Mouse (Mus musculus): ENCODE measurements around the gene Dusp9. TPM values are rescaled to one million over a fixed set of nuclear protein-coding genes. Genes with fewer than 3 reads are reported as not detected.

Gene Dusp9
- total and polyA plus RNA-seq, 3 experiments: 4.7 to 5.2 TPM; not detected in 1

Other genes starting within 250 kb of the Dusp9 start
- 0.04 TPM in 1 of 2 replicates, not detected in the other for gene Gm18336, start 240.7 kb upstream of the Dusp9 start, total RNA-seq (2012; rRNA removed)
- not detected for gene Gm18336, start 240.7 kb upstream of the Dusp9 start, polyA plus RNA-seq (2012; ENCODE audit: insufficient read depth in 1 of 2, insufficient read length in 2 of 2, low read depth in 1 of 2, low replicate concordance in 2 of 2, missing spikeins in 1 of 2)
- gene Zfp92, start 228.3 kb upstream of the Dusp9 start, total RNA-seq (2012; rRNA removed): not detected in 2 replicates
- not detected for gene Zfp92, start 228.3 kb upstream of the Dusp9 start, polyA plus RNA-seq (2012; ENCODE audit: insufficient read depth in 1 of 2, insufficient read length in 2 of 2, low read depth in 1 of 2, low replicate concordance in 2 of 2, missing spikeins in 1 of 2)
- not detected in 2 replicates for gene Trex2, start 204.1 kb upstream of the Dusp9 start, total RNA-seq (2012; rRNA removed)
- gene Trex2, start 204.1 kb upstream of the Dusp9 start, polyA plus RNA-seq (2012; ENCODE audit: insufficient read depth in 1 of 2, insufficient read length in 2 of 2, low read depth in 1 of 2, low replicate concordance in 2 of 2, missing spikeins in 1 of 2): not detected
- gene Haus7, start 180.4 kb upstream of the Dusp9 start, total RNA-seq (2012; rRNA removed): 19.7 and 24.0 TPM in 2 replicates
- 10 to 100 TPM in 1 of 2 experiments, not detected in 1; 27.9 TPM for gene Haus7, start 180.4 kb upstream of the Dusp9 start, polyA plus RNA-seq (2012; ENCODE audit: insufficient read depth in 1 of 2, insufficient read length in 2 of 2, low read depth in 1 of 2, low replicate concordance in 2 of 2, missing spikeins in 1 of 2)
- gene Bgn, start 155.8 kb upstream of the Dusp9 start, total RNA-seq (2012; rRNA removed): not detected in 2 replicates
- gene Bgn, start 155.8 kb upstream of the Dusp9 start, polyA plus RNA-seq (2012; ENCODE audit: insufficient read depth in 1 of 2, insufficient read length in 2 of 2, low read depth in 1 of 2, low replicate concordance in 2 of 2, missing spikeins in 1 of 2): not detected
- gene Atp2b3, start 136.3 kb upstream of the Dusp9 start, total RNA-seq (2012; rRNA removed): not detected in 2 replicates
- gene Atp2b3, start 136.3 kb upstream of the Dusp9 start, polyA plus RNA-seq (2012; ENCODE audit: insufficient read depth in 1 of 2, insufficient read length in 2 of 2, low read depth in 1 of 2, low replicate concordance in 2 of 2, missing spikeins in 1 of 2): not detected
- gene Pnck, start 20.7 kb downstream of the Dusp9 start, total RNA-seq (2012; rRNA removed): not detected in 2 replicates
- under 1 TPM in 1 of 2 experiments, not detected in 1; 0.11 TPM for gene Pnck, start 20.7 kb downstream of the Dusp9 start, polyA plus RNA-seq (2012; ENCODE audit: insufficient read depth in 1 of 2, insufficient read length in 2 of 2, low read depth in 1 of 2, low replicate concordance in 2 of 2, missing spikeins in 1 of 2)
- gene Slc6a8, start 33.7 kb downstream of the Dusp9 start, total RNA-seq (2012; rRNA removed): 4.9 and 5.4 TPM in 2 replicates
- gene Slc6a8, start 33.7 kb downstream of the Dusp9 start, polyA plus RNA-seq (2012; ENCODE audit: insufficient read depth in 1 of 2, insufficient read length in 2 of 2, low read depth in 1 of 2, low replicate concordance in 2 of 2, missing spikeins in 1 of 2): 10 to 100 TPM in 1 of 2 experiments, not detected in 1; 11.9 TPM
- 156 and 164 TPM in 2 replicates for gene Bcap31, start 76.8 kb downstream of the Dusp9 start, total RNA-seq (2012; rRNA removed)
- 100 to 1,000 TPM in 1 of 2 experiments, not detected in 1; 214 TPM for gene Bcap31, start 76.8 kb downstream of the Dusp9 start, polyA plus RNA-seq (2012; ENCODE audit: insufficient read depth in 1 of 2, insufficient read length in 2 of 2, low read depth in 1 of 2, low replicate concordance in 2 of 2, missing spikeins in 1 of 2)
- gene Abcd1, start 77.2 kb downstream of the Dusp9 start, total RNA-seq (2012; rRNA removed): 4.8 and 5.4 TPM in 2 replicates
- gene Abcd1, start 77.2 kb downstream of the Dusp9 start, polyA plus RNA-seq (2012; ENCODE audit: insufficient read depth in 1 of 2, insufficient read length in 2 of 2, low read depth in 1 of 2, low replicate concordance in 2 of 2, missing spikeins in 1 of 2): 10 to 100 TPM in 1 of 2 experiments, not detected in 1; 17.3 TPM
- not detected in 2 replicates for gene Plxnb3, start 117.7 kb downstream of the Dusp9 start, total RNA-seq (2012; rRNA removed)
- under 1 TPM in 1 of 2 experiments, not detected in 1; 0.10 TPM for gene Plxnb3, start 117.7 kb downstream of the Dusp9 start, polyA plus RNA-seq (2012; ENCODE audit: insufficient read depth in 1 of 2, insufficient read length in 2 of 2, low read depth in 1 of 2, low replicate concordance in 2 of 2, missing spikeins in 1 of 2)
- 0.20 and 0.31 TPM in 2 replicates for gene Srpk3, start 135.0 kb downstream of the Dusp9 start, total RNA-seq (2012; rRNA removed)
- under 1 TPM in 1 of 2 experiments, not detected in 1; 0.17 TPM for gene Srpk3, start 135.0 kb downstream of the Dusp9 start, polyA plus RNA-seq (2012; ENCODE audit: insufficient read depth in 1 of 2, insufficient read length in 2 of 2, low read depth in 1 of 2, low replicate concordance in 2 of 2, missing spikeins in 1 of 2)
- gene Idh3g, start 147.5 kb downstream of the Dusp9 start, total RNA-seq (2012; rRNA removed): 232 and 248 TPM in 2 replicates
- 100 to 1,000 TPM in 1 of 2 experiments, not detected in 1; 296 TPM for gene Idh3g, start 147.5 kb downstream of the Dusp9 start, polyA plus RNA-seq (2012; ENCODE audit: insufficient read depth in 1 of 2, insufficient read length in 2 of 2, low read depth in 1 of 2, low replicate concordance in 2 of 2, missing spikeins in 1 of 2)
- gene Ssr4, start 147.6 kb downstream of the Dusp9 start, total RNA-seq (2012; rRNA removed): 256 and 283 TPM in 2 replicates
- gene Ssr4, start 147.6 kb downstream of the Dusp9 start, polyA plus RNA-seq (2012; ENCODE audit: insufficient read depth in 1 of 2, insufficient read length in 2 of 2, low read depth in 1 of 2, low replicate concordance in 2 of 2, missing spikeins in 1 of 2): 100 to 1,000 TPM in 1 of 2 experiments, not detected in 1; 343 TPM
- 0.46 and 0.49 TPM in 2 replicates for gene Pdzd4, start 185.6 kb downstream of the Dusp9 start, total RNA-seq (2012; rRNA removed)
- 1 to 10 TPM in 1 of 2 experiments, not detected in 1; 2.7 TPM for gene Pdzd4, start 185.6 kb downstream of the Dusp9 start, polyA plus RNA-seq (2012; ENCODE audit: insufficient read depth in 1 of 2, insufficient read length in 2 of 2, low read depth in 1 of 2, low replicate concordance in 2 of 2, missing spikeins in 1 of 2)